Mouse (Mus musculus) CD4-positive naive resting alpha-beta T cell, adult 76 days (primary cell): Measurements from ENCODE around the gene Pon1. TPM values are rescaled to one million over a fixed set of nuclear protein-coding genes. Genes with fewer than 3 reads are reported as not detected.

Source experiments
- total RNA-seq: library from RNA; stranded (reverse); gene quantifications from one replicate; pipeline ENCODE4 v1.2.4, GENCODE M21; 2023

Pon1 gene
- not detected for total RNA-seq

DNA sequence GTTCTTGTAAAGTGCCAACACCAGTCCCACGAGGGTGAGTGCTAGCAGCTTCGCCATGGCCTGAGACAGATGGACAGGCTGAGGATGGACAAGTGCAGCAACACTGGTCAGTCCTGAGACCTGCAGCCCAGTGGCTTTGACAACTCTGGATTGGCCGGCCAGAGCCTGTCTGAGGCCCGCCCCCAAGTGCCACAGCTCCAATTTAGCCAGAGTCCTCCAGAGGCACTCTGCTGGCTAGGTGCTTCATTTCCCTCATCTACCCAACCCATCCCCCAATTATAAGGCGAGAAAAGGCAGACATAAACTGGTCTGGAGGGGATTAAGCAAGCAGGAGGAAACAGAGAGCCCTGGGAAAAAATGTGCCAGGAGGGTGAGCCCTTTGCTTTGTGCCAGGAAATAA is at the start of gene Pon1:
Gene Pon1, minus strand, starts transcription at position 254 of the 400 bp plus-strand sequence.

Other genes with a start within 250 kb of the Pon1 start
- gene Pon3, start 62.3 kb upstream of the Pon1 start, total RNA-seq: 1.6 TPM
- 45.3 TPM for gene Pon2, start 104.5 kb upstream of the Pon1 start, total RNA-seq
- not detected for gene Asb4, start 189.4 kb upstream of the Pon1 start, total RNA-seq